Mouse (Mus musculus) CD4-positive helper T cell, adult 2 months (primary cell): ENCODE measurements at regions not wholly inside any gene's neighbourhood (a gene's known extent, or its start where the extent isn't known, plus 50 kb on each side); places are given as distances from the start of the nearest gene placed in this dataset.

Experiments used
- DNase-seq: peaks from one replicate; pipeline ENCODE4 v3.0.0-alpha.2; 2012; ENCODE audit warnings: low read depth, missing footprints, low spot score

GRCm38 (mm10) chr11:22692281-22692857 lies 168.4 kb downstream of the B3gnt2 start:
- no peak for DNase-seq

GRCm38 (mm10) chr11:22692941-22693341 lies 167.8 kb downstream of the B3gnt2 start:
- peak; percentile 82 for DNase-seq

GRCm38 (mm10) chr11:22693376-22693775 lies 167.4 kb downstream of the B3gnt2 start:
- peak; percentile 76 for DNase-seq

GRCm38 (mm10) chr11:22693984-22694383 lies 166.8 kb downstream of the B3gnt2 start:
- no peak for DNase-seq

GRCm38 (mm10) chr11:22694829-22695228 lies 165.9 kb downstream of the B3gnt2 start:
- DNase-seq, result no peak

- DNase-seq, result no peak
Observed at GRCm38 (mm10) chr11:22695237-22695636, 165.5 kb downstream of the B3gnt2 start.

- no peak for DNase-seq
Observed at GRCm38 (mm10) chr11:22698057-22698941, 162.5 kb downstream of the B3gnt2 start.

GRCm38 (mm10) chr11:22706082-22706481 lies 154.7 kb downstream of the B3gnt2 start:
- DNase-seq, result no peak
